Mouse (Mus musculus): ENCODE results near the gene Nrarp. TPM values are rescaled to one million over a fixed set of nuclear protein-coding genes. Genes with fewer than 3 reads are reported as not detected.

Gene Nrarp
- polyA plus RNA-seq, 1 experiment from 2014 or later = 25.5 TPM

DNA sequence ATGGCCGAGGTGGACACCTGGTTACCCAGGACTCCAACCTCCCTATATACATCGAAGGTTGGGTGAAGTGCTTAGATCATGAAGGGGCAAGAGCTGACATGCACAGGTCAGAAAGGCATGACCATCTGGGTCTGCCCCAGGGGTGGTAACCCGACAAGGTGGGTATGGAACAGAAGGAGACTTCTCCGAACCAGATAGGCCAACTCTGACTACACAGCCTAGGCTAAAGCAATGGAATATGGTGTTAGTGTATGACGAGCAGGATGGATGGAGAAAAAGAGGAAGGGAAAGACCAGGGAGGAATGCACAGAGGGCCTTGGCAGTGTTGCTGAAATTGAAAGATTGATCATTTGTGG is 6.0 kb downstream of the Nrarp start:
- WGBS = 31% methylated on average over 5 of the region's 5 CpGs
- H3K36me3 ChIP-seq = no peaks in the 10 kb centered on the region
- H3K27ac ChIP-seq (replicated peaks) = peak overlapping the region; percentile 95
- H3K4me2 ChIP-seq = peak overlapping the region; percentile 79
- no peaks in the 10 kb centered on the region for H3K27me3 ChIP-seq
- H3K9me3 ChIP-seq = no peaks in the 10 kb centered on the region
- no peak; the same call in 1 of the 2 replicates for ATAC-seq (ENCODE audit: low read depth)
- H3K9ac ChIP-seq = peak overlapping the region; percentile 81; the same call in 1 of the 2 replicates
- peak overlapping the region; percentile 51 for H3K4me3 ChIP-seq
- H3K4me1 ChIP-seq (replicated peaks) = peaks cover 53% of the 10 kb centered on the region

DNA sequence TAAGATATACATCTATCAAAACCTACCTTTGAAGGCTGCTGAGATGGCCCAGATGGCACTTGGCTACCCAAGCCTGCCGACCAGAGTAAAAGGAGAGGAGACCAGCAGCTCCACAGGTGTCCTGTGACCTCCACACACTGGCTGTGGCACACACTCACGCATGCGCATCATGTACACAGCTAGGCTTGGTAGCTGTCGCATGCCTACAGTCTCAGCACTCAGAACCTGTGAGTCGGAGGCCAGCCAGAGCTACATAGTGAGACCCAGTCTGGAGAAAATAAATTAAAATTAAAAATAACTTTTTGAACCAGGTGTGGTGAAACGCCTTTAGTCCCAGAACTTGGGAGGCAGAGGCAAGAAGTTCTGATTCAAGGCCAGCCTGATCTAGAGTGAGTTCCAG is 7.3 kb downstream of the Nrarp start:
- no peak for ATAC-seq (ENCODE audit: low read depth)
- no peaks in the 10 kb centered on the region for H3K36me3 ChIP-seq
- H3K4me2 ChIP-seq = no peak overlapping the region
- no peaks in the 10 kb centered on the region for H3K27me3 ChIP-seq
- 80% methylated on average over 6 of the region's 6 CpGs for WGBS
- H3K9ac ChIP-seq = no peak overlapping the region
- H3K4me1 ChIP-seq (replicated peaks) = peaks cover 40% of the 10 kb centered on the region
- H3K9me3 ChIP-seq = no peaks in the 10 kb centered on the region
- H3K27ac ChIP-seq (replicated peaks) = no peak overlapping the region
- no peak overlapping the region for H3K4me3 ChIP-seq

DNA sequence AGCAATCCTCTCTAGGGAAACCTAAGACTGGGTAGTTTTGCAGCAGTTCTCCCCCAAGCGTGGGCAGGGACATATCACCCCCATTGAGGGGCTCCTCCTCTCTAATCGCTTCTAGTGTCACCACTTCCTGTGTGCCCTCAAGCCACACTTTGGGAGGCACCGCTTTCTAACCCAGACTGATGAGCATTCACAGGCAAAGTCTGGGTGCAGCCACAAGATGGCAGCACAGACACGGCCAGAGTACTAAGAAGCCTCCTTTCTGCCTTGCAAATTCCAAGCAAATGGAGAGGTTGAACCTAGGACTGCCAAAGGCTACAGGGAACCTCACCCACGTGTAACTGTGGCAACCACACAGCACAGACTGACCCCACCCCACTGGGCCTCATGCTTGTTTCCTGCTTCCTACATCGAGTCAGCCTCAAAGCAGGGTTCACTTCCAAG is 12.8 kb downstream of the Nrarp start:
- no peak overlapping the region for H3K27ac ChIP-seq (replicated peaks)
- WGBS = 3% methylated on average over 6 of the region's 6 CpGs
- no peaks in the 10 kb centered on the region for H3K9me3 ChIP-seq
- H3K4me1 ChIP-seq (replicated peaks) = peaks cover 14% of the 10 kb centered on the region; the same call in 1 of the 2 replicates
- peaks cover 42% of the 10 kb centered on the region for H3K27me3 ChIP-seq
- 0 out of 2 replicates have a peak overlapping the region, but pooled peaks have one; percentile 9 for H3K4me2 ChIP-seq
- H3K36me3 ChIP-seq = 0 out of 2 replicates have a peak, but pooled peaks cover 4% of the 10 kb centered on the region
- no peak overlapping the region for H3K9ac ChIP-seq
- H3K4me3 ChIP-seq = no peak overlapping the region
- peak; percentile 69 for ATAC-seq (ENCODE audit: low read depth)

DNA sequence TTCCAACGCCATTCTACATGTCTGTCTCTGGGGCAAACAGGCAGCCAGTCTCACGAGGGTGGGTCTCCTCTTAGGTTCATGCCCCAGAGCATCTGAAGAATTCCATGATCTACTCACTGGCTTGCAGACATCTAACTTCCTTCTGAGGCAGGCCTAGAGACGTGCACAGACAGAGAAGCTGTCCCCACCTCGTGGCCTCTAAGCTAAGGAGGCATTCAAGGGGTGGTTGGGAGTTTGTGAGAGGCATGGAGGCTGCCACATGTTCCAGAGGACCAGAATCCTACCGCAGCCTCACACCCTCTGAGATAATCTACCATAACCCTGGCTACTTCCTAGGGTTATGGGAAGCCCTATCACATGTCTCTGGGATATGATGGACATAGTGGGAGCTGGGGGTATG is 13.4 kb downstream of the Nrarp start:
- H3K4me2 ChIP-seq = no peak overlapping the region
- ATAC-seq (ENCODE audit: low read depth) = no peak
- peaks cover 14% of the 10 kb centered on the region; the same call in 1 of the 2 replicates for H3K4me1 ChIP-seq (replicated peaks)
- H3K27ac ChIP-seq (replicated peaks) = no peak overlapping the region
- no peak overlapping the region for H3K9ac ChIP-seq
- H3K4me3 ChIP-seq = no peak overlapping the region
- 78% methylated on average over 5 of the region's 5 CpGs for WGBS
- no peaks in the 10 kb centered on the region for H3K9me3 ChIP-seq
- peaks cover 11% of the 10 kb centered on the region for H3K36me3 ChIP-seq
- peaks cover 42% of the 10 kb centered on the region for H3K27me3 ChIP-seq

DNA sequence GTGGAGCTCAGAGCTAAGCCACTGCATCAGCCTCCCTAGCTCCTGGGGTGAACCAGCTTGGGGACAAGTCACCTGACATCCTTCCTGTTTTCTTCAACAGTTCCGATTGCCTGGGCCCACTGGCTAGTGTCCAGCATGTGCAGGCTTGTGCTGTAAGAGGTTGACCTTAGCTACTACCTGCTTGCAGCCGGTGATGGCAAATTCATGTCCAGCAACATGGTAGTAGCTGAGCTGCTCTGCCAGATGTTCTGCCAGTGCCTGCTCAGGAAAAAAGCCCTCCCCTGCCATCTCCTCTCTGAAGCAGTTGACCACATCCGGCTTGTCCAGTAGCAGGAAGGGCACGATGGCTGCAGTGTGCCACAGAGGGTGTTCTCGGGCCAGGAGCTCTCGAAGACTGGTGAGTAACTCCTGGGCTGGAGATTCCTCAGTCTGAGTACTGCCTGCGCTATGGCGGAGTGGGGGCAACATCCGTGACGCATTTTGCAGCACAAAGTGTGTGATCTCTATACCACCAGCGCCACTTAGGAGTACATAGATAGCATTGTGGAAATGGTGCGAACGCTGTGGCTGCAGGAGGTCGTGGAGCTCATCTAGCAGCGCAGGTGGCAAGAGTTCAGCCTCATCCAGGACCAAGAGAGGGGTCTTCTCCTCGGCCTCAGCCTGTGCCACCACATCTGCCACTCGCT is 14.1 kb downstream of the Nrarp start:
- Histone ChIP-seq H3K36me3 (peaks cover 17% of the 10 kb centered on the region), H3K4me1 (replicated peaks) (peaks cover 14% of the 10 kb centered on the region; the same call in 1 of the 2 replicates), H3K9me3 (no peaks in the 10 kb centered on the region), H3K27me3 (peaks cover 42% of the 10 kb centered on the region), H3K4me2 (no peak overlapping the region; the same call in 1 of the 2 replicates), H3K27ac (replicated peaks) (no peak overlapping the region), H3K4me3 (no peak overlapping the region), H3K9ac (no peak overlapping the region)
- no peak for ATAC-seq (ENCODE audit: low read depth)
- 85% methylated on average over 17 of the region's 17 CpGs for WGBS

DNA sequence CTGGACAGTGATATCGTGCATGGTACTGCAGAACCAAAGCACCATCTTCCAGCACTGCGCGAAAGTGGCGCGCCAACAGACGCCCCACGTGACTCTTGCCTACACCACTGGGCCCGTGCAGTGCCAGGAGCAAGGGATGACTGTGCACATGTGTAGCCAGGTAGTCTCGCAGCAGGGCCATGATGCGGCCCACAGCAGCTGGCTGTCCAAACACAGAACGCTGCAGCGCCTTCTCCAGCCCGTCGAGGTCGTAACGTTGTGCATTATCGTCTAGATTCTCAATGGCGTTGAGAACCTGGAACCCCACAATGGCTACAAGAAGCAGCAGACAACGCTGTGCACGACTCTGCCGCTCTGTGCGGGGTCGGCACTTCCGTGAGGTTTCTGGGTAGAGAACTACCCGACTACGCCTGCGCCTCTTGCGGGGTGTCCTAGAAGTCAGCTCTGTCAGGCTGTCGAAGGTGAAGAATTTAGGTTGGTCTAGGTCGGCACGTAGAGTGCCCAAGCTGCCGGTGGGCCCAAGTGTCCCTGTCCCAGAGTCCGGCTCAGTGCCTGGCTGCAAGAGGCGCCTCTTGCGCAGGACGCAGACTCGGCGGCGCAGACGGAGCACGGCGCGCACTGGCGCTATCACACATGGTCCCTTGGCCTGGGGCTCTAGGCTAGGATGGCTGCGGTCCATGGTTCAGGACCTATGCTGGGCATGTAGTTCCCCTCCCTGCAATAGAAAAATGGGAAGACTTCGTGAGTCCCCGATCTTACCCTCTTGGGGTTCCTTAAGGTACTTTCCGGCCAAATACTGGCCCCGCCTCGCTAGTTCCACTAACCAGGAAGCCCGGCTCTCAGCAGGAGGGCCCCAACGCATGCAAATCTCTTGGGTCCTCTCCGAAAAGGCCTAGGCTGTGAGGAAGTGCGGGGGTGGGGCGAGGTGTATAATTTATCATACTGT is 14.9 kb downstream of the Nrarp start:
- Histone ChIP-seq H3K4me1 (replicated peaks) (peaks cover 14% of the 10 kb centered on the region; the same call in 1 of the 2 replicates), H3K36me3 (peaks cover 26% of the 10 kb centered on the region), H3K4me2 (peak overlapping the region; percentile 37), H3K27me3 (peaks cover 42% of the 10 kb centered on the region), H3K9me3 (no peaks in the 10 kb centered on the region), H3K9ac (no peak overlapping the region), H3K27ac (replicated peaks) (no peak overlapping the region), H3K4me3 (peak overlapping the region; percentile 9; the same call in 1 of the 2 replicates)
- 20% methylated on average over 55 of the region's 55 CpGs for WGBS
- no peak for ATAC-seq (ENCODE audit: low read depth)

DNA sequence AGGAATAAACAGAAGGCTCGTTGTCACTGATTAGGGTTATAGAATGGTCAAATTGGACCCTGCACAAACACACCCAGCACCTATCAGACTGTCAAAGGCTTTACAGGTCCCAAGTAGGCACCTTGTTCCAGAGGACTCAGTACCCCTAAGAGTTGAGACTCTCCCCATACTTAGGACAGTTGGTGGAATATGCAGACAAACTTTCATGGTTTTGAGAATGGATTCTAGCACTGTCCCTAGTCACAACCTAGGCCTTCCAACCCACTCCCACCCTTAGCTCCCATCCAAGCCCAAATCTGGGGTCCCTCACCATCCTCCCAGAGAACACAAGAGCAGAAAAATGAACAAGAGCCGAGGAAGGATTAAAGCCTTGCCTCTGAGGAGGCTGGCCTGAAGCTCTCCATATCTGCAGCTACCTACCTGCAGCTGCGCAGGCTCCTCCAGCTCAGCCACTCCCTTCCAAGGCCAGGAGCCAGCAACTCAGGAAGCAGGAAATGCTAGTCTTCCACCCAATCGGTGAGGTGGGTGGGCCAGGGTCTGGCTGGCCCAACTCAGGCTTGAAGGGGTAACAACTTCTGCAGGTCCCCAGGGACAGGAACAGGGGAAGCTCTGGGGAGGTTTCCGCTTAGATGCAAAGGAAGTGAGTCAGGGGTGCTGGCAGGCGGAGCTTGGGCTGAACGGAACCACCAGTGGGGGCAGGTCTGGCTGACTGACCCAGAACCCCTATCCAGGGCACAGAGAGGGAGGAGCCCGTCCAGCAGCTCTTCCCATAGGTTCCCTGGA is 15.8 kb downstream of the Nrarp start, which contains the start of gene Tor4a:
Gene Tor4a (minus strand): TSS at position 715 of the 783 bp plus-strand sequence.
- Histone ChIP-seq H3K4me1 (replicated peaks) (peaks cover 14% of the 10 kb centered on the region; the same call in 1 of the 2 replicates), H3K27ac (replicated peaks) (no peak within 1 kb of the TSS), H3K27me3 (peaks cover 42% of the 10 kb centered on the region), H3K4me3 (peak within 1 kb of the TSS; percentile 9; the same call in 1 of the 2 replicates), H3K9me3 (no peaks in the 10 kb centered on the region), H3K9ac (no peak within 1 kb of the TSS), H3K4me2 (peak within 1 kb of the TSS; percentile 37), H3K36me3 (peaks cover 35% of the 10 kb centered on the region)
- WGBS = 17% methylated on average over 8 of the region's 8 CpGs
- ATAC-seq (ENCODE audit: low read depth) = no peak

DNA sequence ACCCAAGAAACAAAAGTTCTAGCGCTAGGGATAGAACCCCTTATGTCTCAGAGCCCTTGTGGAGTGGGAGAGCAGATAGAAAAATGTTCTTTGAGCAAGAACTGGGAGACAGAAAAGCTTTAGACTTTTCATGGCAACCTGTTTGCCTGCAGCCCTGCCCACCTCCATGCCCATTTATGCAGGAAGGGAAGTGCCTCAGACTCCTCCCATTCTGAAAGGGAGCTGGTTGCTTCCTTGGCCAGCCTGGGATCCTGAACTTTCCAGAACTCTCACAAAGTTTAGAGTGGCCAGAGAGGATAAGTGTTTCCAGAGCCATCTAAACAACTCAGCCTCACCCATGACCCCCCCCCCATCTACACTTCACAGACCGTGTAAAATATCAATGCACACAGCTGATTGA is 16.6 kb downstream of the Nrarp start:
- Histone ChIP-seq H3K9ac (no peak overlapping the region), H3K4me2 (no peak overlapping the region), H3K27me3 (peaks cover 42% of the 10 kb centered on the region), H3K4me1 (replicated peaks) (peaks cover 14% of the 10 kb centered on the region; the same call in 1 of the 2 replicates), H3K36me3 (peaks cover 43% of the 10 kb centered on the region), H3K4me3 (no peak overlapping the region), H3K9me3 (no peaks in the 10 kb centered on the region), H3K27ac (replicated peaks) (no peak overlapping the region)
- 31% methylated on average over 2 of the region's 2 CpGs for WGBS
- ATAC-seq (ENCODE audit: low read depth) = no peak

DNA sequence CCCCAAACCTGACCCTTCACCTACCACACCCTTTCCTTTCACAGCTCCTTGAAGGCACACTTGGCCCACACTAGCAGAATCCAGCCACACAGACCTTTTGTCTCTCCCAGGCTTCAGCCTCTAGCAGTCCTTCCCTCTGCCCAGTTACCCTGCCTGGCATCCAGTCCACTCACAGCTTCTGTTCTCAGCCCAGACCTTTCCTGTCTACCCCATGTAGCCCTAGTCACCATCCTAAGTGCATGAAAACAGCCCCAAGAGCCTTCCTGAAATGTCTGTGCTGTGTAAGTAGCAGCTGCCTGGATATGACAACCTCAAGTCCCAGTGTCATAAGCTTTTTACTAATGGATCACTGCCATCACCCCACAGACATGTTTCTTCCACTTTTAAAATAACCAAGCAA is 17.4 kb downstream of the Nrarp start:
- Histone ChIP-seq H3K9ac (no peak overlapping the region), H3K36me3 (peaks cover 50% of the 10 kb centered on the region), H3K9me3 (no peaks in the 10 kb centered on the region), H3K27ac (replicated peaks) (no peak overlapping the region), H3K4me3 (no peak overlapping the region), H3K4me2 (no peak overlapping the region), H3K4me1 (replicated peaks) (peaks cover 14% of the 10 kb centered on the region; the same call in 1 of the 2 replicates), H3K27me3 (peaks cover 42% of the 10 kb centered on the region)
- no peak for ATAC-seq (ENCODE audit: low read depth)

DNA sequence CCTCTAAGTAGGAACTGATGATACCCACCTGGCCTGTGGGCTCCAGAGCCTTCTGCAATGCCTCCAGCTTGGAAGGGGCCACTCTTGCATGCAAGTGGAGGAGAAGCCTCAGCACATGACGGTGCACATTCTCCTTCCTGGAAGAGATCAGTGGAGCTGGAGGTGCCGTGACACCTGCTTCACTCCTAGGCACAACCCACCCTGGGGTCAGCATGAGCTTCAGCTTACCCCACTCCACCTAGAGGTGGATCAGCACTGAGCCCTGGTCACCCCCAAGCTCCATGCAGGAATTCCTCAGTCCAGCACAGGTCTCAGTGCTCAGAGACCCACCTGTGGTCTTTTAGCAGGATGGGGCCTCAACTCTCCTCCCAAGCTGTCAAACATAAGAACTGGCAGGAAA is 20.1 kb downstream of the Nrarp start:
- Histone ChIP-seq H3K27me3 (peaks cover 24% of the 10 kb centered on the region), H3K27ac (replicated peaks) (no peak overlapping the region), H3K4me1 (replicated peaks) (peaks cover 5% of the 10 kb centered on the region; the same call in 1 of the 2 replicates), H3K4me3 (no peak overlapping the region), H3K9ac (no peak overlapping the region), H3K9me3 (no peaks in the 10 kb centered on the region), H3K36me3 (peaks cover 77% of the 10 kb centered on the region), H3K4me2 (no peak overlapping the region)
- 86% methylated on average over 2 of the region's 2 CpGs for WGBS
- no peak for ATAC-seq (ENCODE audit: low read depth)

DNA sequence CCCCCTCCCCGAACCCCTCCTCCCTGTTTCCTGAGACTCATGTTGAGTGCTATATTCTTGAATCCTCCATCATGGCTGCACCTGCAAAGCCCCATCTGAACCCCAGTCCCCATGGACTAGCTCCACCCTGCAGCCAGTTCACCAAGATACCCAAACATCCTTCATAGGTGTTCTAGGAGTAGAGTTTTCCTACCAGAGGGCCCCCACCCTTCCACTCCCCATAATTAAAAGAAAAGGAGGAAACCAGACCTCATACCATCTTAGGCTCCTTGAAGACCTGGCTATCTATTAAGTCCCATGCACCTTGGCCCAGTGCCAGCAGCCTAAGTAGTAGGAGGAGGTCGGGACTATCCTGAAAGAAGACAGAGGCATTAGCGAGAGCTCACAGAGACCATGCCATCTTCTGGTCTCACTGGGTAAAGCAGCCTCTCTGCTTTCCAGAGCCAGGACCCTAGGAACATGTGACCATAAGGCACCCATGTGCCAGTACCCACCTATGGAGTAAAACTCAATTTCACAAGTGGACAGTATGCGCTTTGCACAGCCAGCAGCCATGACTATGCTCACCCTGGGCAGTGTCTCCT is 23.2 kb downstream of the Nrarp start:
- 55% methylated on average over 4 of the region's 4 CpGs for WGBS
- Histone ChIP-seq H3K9ac (no peak overlapping the region), H3K36me3 (peaks cover 99% of the 10 kb centered on the region), H3K4me3 (no peak overlapping the region), H3K27ac (replicated peaks) (no peak overlapping the region), H3K9me3 (no peaks in the 10 kb centered on the region), H3K4me1 (replicated peaks) (peaks cover 15% of the 10 kb centered on the region), H3K27me3 (no peaks in the 10 kb centered on the region), H3K4me2 (no peak overlapping the region)
- ATAC-seq (ENCODE audit: low read depth) = peak; percentile 47
